Mouse (Mus musculus) G1E (cell line): ENCODE measurements around the gene Gm3047. TPM values are rescaled to one million over a fixed set of nuclear protein-coding genes. Genes with fewer than 3 reads are reported as not detected.
"Not testable (repeated sequence)": the region's sequence is repeated elsewhere in the genome, so short reads cannot be mapped to it uniquely, and the experiment has no call there.

Experiments
- ATAC-seq: 2 replicates; pipeline ENCODE4 v1.8.0; 2016; ENCODE audit warnings: mild to moderate bottlenecking; ENCODE audit not compliant: insufficient number of reproducible peaks, poor library complexity, low FRiP score, severe bottlenecking; ENCODE audit errors: extremely low read depth
- DNase-seq: peaks from one replicate; pipeline ENCODE4 v3.0.0; 2012; ENCODE audit warnings: low spot score
- H3K27me3 ChIP-seq: 2 replicates; pipeline ENCODE4 v1.6.1; 2012; ENCODE audit warnings: mild to moderate bottlenecking, low read length, inconsistent platforms; ENCODE audit not compliant: insufficient read depth
- H3K36me3 ChIP-seq: replicated peaks from 2 replicates; pipeline ENCODE3; 2012; ENCODE audit warnings: mild to moderate bottlenecking, inconsistent platforms
- H3K4me1 ChIP-seq: 2 replicates; pipeline ENCODE4 v1.6.1; 2012; ENCODE audit warnings: low read depth, low read length, inconsistent platforms, mixed read lengths; ENCODE audit not compliant: insufficient read depth
- H3K4me3 ChIP-seq: 2 replicates; pipeline ENCODE4 v1.5.1; 2012; ENCODE audit warnings: low read depth, mild to moderate bottlenecking, inconsistent platforms, low read length, moderate library complexity, mixed read lengths
- H3K9me3 ChIP-seq: replicated peaks from 2 replicates; pipeline ENCODE4 v1.6.1; 2012; ENCODE audit warnings: inconsistent platforms
- polyA plus RNA-seq: library from polyadenylated mRNA; stranded (reverse); fragments of >175 nt; gene quantifications from 2 replicates; pipeline ENCODE4 v1.2.3, GENCODE M21; 2012
- total RNA-seq, 2 experiments: library from RNA; stranded (forward) in 1 of 2; stranded (reverse) in 1 of 2; fragments of 200-1000 nt in 1 of 2; fragments of >200 nt in 1 of 2; fragmentation: Nextera tagmentation in 1 of 2; gene quantifications; 2 replicates each; pipeline ENCODE4 v1.2.3; 2014 to 2017

Gm3047 gene
- total RNA-seq (2014; fragmentation: Nextera tagmentation) (not detected in 2 replicates), total RNA-seq (2017) (not detected in 2 replicates), polyA plus RNA-seq (not detected in 2 replicates)

DNA sequence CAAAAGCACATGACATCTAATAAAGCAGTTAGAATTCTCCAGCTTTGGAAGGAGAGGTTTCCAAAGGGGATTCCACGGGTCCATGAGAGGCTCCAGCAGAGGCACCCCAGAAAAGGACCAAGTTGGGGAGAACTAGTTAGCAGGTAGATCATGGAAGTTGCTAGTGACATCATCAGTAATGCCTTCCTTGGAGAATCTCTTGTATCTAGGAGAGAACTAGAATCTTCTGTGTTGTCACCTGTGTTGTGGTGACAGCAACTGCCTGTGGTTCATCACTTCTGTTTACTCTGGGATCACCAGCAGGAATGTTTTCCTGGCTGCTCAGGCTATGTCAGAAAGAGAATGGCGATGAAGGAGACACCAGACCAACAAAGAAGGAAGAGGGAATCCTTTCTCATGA is at the start of gene Gm3047:
Gm3047 (plus strand) TSS at position 301 of the 400 bp plus-strand sequence.
- DNase-seq, H3K4me1 ChIP-seq, H3K27me3 ChIP-seq, ATAC-seq, H3K36me3 ChIP-seq, H3K9me3 ChIP-seq, H3K4me3 ChIP-seq: not testable (repeated sequence)

Other genes starting within 250 kb of the Gm3047 start
- gene Gm3149, start 238.1 kb upstream of the Gm3047 start, total RNA-seq (2014; fragmentation: Nextera tagmentation), result not detected in 2 replicates
- gene Gm3149, start 238.1 kb upstream of the Gm3047 start, total RNA-seq (2017), result not detected in 2 replicates
- gene Gm3149, start 238.1 kb upstream of the Gm3047 start, polyA plus RNA-seq, result not detected in 2 replicates
- not detected in 2 replicates for gene 2610042L04Rik, start 220.6 kb upstream of the Gm3047 start, total RNA-seq (2014; fragmentation: Nextera tagmentation)
- 0.44 TPM in 1 of 2 replicates, not detected in the other for gene 2610042L04Rik, start 220.6 kb upstream of the Gm3047 start, total RNA-seq (2017)
- gene 2610042L04Rik, start 220.6 kb upstream of the Gm3047 start, polyA plus RNA-seq, result not detected in 2 replicates
- gene Gm3159, start 157.9 kb upstream of the Gm3047 start, total RNA-seq (2014; fragmentation: Nextera tagmentation), result not detected in 2 replicates
- 0.17 and 0.44 TPM in 2 replicates for gene Gm3159, start 157.9 kb upstream of the Gm3047 start, total RNA-seq (2017)
- not detected in 2 replicates for gene Gm3159, start 157.9 kb upstream of the Gm3047 start, polyA plus RNA-seq
- not detected in 2 replicates for gene Gm3164, start 140.0 kb upstream of the Gm3047 start, total RNA-seq (2014; fragmentation: Nextera tagmentation)
- 0.06 TPM in 1 of 2 replicates, not detected in the other for gene Gm3164, start 140.0 kb upstream of the Gm3047 start, total RNA-seq (2017)
- not detected in 2 replicates for gene Gm3164, start 140.0 kb upstream of the Gm3047 start, polyA plus RNA-seq
- not detected in 2 replicates for gene Gm3173, start 124.4 kb upstream of the Gm3047 start, total RNA-seq (2014; fragmentation: Nextera tagmentation)
- not detected in 2 replicates for gene Gm3173, start 124.4 kb upstream of the Gm3047 start, total RNA-seq (2017)
- not detected in 2 replicates for gene Gm3173, start 124.4 kb upstream of the Gm3047 start, polyA plus RNA-seq
- not detected in 2 replicates for gene Gm3182, start 73.7 kb upstream of the Gm3047 start, total RNA-seq (2014; fragmentation: Nextera tagmentation)
- 0.49 TPM in 1 of 2 replicates, not detected in the other for gene Gm3182, start 73.7 kb upstream of the Gm3047 start, total RNA-seq (2017)
- not detected in 2 replicates for gene Gm3182, start 73.7 kb upstream of the Gm3047 start, polyA plus RNA-seq
- not detected in 2 replicates for gene Gm8159, start 76.9 kb downstream of the Gm3047 start, total RNA-seq (2014; fragmentation: Nextera tagmentation)
- gene Gm8159, start 76.9 kb downstream of the Gm3047 start, total RNA-seq (2017), result 0.17 TPM in 1 of 2 replicates, not detected in the other
- gene Gm8159, start 76.9 kb downstream of the Gm3047 start, polyA plus RNA-seq, result not detected in 2 replicates
- not detected in 2 replicates for gene Gm3239, start 108.8 kb downstream of the Gm3047 start, total RNA-seq (2014; fragmentation: Nextera tagmentation)
- gene Gm3239, start 108.8 kb downstream of the Gm3047 start, total RNA-seq (2017), result 0.05 TPM in 1 of 2 replicates, not detected in the other
- gene Gm3239, start 108.8 kb downstream of the Gm3047 start, polyA plus RNA-seq, result not detected in 2 replicates
- gene Gm7876, start 153.8 kb downstream of the Gm3047 start, total RNA-seq (2014; fragmentation: Nextera tagmentation), result not detected in 2 replicates
- gene Gm7876, start 153.8 kb downstream of the Gm3047 start, total RNA-seq (2017), result not detected in 2 replicates
- not detected in 2 replicates for gene Gm7876, start 153.8 kb downstream of the Gm3047 start, polyA plus RNA-seq
- not detected in 2 replicates for gene Gm3252, start 171.4 kb downstream of the Gm3047 start, total RNA-seq (2014; fragmentation: Nextera tagmentation)
- not detected in 2 replicates for gene Gm3252, start 171.4 kb downstream of the Gm3047 start, total RNA-seq (2017)
- not detected in 2 replicates for gene Gm3252, start 171.4 kb downstream of the Gm3047 start, polyA plus RNA-seq
- not detected in 2 replicates for gene Gm9602, start 220.9 kb downstream of the Gm3047 start, total RNA-seq (2014; fragmentation: Nextera tagmentation)
- 0.12 and 0.60 TPM in 2 replicates for gene Gm9602, start 220.9 kb downstream of the Gm3047 start, total RNA-seq (2017)
- not detected in 2 replicates for gene Gm9602, start 220.9 kb downstream of the Gm3047 start, polyA plus RNA-seq